Mouse (Mus musculus) bone marrow macrophage, adult 2 months (primary cell): ENCODE measurements around the gene Zfand2b.
A peak's percentile ranks its signal among the peaks of the same experiment; 100 is the strongest.

Experiments
- CTCF ChIP-seq: IDR thresholded peaks from 2 replicates; pipeline ENCODE4 v1.5.1; 2012; ENCODE audit warnings: low read depth, mild to moderate bottlenecking, low read length, moderate library complexity
- POLR2A ChIP-seq: IDR thresholded peaks from 2 replicates; pipeline ENCODE4 v1.6.1; 2012; ENCODE audit warnings: mild to moderate bottlenecking, low read depth, low read length, borderline replicate concordance

DNA sequence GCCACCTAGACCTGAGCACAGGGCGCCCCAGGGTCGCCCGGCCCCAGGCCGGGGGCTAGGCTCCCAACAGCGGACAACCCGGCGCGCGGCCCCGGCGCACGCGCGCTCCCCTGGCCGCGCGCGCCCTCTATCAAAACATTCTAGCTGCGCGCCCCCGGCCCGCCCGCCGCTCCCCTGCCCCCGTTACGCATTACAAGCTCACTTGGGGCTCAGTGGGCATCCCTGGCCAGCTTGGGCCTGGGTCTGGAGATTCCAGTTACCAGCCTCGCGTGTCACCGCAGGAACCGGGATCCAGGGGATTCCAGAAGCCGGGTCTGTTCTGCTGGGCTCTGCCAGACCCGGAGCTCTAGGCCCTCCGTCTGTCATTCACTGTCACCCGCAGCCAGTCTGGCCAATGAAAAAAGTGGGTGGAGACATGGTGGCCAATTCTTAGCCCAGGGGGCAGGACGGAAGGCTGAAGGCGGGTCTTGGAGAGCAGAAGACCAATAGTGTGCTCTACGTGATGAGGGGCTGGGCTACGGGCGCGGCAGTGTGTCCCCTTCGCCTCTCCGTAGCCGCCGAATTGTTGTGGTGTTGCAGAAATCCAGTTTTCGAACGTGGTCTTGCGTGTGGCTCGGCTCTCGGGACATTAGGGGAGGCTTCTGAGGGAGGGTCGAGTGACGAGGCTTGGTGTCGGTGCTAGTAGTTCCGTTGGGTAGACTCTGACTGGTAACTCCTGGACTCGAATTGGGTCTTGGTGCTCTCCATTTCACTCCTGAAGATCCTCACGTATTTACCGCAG is 23.4 kb downstream of the Zfand2b start, which contains the start of the genes Ankzf1 and Atg9a:
- TF ChIP-seq CTCF (no peak), POLR2A (peak; percentile 79; the same call in 1 of the 2 replicates)
